Mouse (Mus musculus): Measurements from ENCODE around the gene Pde1c. TPM values are rescaled to one million over a fixed set of nuclear protein-coding genes. Genes with fewer than 3 reads are reported as not detected.
A peak's percentile ranks its signal among the peaks of the same experiment; 100 is the strongest.
"Not testable (repeated sequence)": the region's sequence is repeated elsewhere in the genome, so short reads cannot be mapped to it uniquely, and the experiment has no call there.

Pde1c gene
- under 1 TPM; 0.13 to 0.23 TPM for total RNA-seq (2021)
- long read RNA-seq, experiment 1: 0 reads
- long read RNA-seq, experiment 2: 0 reads

GRCm38 (mm10) chr6:56568470-56569372 lies at the start of gene Pde1c:
Pde1c (minus strand) TSS chr6:56569103.
- DNase-seq: peak; percentile 40 to 41

GRCm38 (mm10) chr6:56616982-56617613 lies 48.2 kb upstream of the Pde1c start:
- peak in 1 of 2 experiments; percentile 4 for DNase-seq

- no peak for DNase-seq
These were observed 47.5 kb upstream of the Pde1c start for GRCm38 (mm10) chr6:56616228-56616981.

GRCm38 (mm10) chr6:56609529-56609928 lies 40.6 kb upstream of the Pde1c start:
- not testable (repeated sequence) for DNase-seq

- peak; percentile 52 to 59 for DNase-seq
These were observed 39.4 kb upstream of the Pde1c start for GRCm38 (mm10) chr6:56608277-56608676.

GRCm38 (mm10) chr6:56579568-56579967 lies 10.7 kb upstream of the Pde1c start:
- DNase-seq: no peak

- DNase-seq: no peak
These were observed 8.0 kb downstream of the Pde1c start for GRCm38 (mm10) chr6:56560891-56561290.

GRCm38 (mm10) chr6:56560474-56560888 lies 8.4 kb downstream of the Pde1c start:
- no peak for DNase-seq

GRCm38 (mm10) chr6:56558711-56559110 lies 10.2 kb downstream of the Pde1c start:
- no peak for DNase-seq

GRCm38 (mm10) chr6:56555848-56556247 lies 13.1 kb downstream of the Pde1c start:
- no peak for DNase-seq

GRCm38 (mm10) chr6:56555382-56555781 lies 13.5 kb downstream of the Pde1c start:
- no peak for DNase-seq

GRCm38 (mm10) chr6:56551022-56551421 lies 17.9 kb downstream of the Pde1c start:
- DNase-seq: no peak

GRCm38 (mm10) chr6:56540247-56540646 lies 28.7 kb downstream of the Pde1c start:
- no peak for DNase-seq

- DNase-seq: no peak
These were observed 34.2 kb downstream of the Pde1c start for GRCm38 (mm10) chr6:56534653-56535052.

- no peak for DNase-seq
These were observed 36.6 kb downstream of the Pde1c start for GRCm38 (mm10) chr6:56532257-56532656.

GRCm38 (mm10) chr6:56523938-56524866 lies 44.7 kb downstream of the Pde1c start:
- DNase-seq: no peak

- no peak for DNase-seq
These were observed 79.7 kb downstream of the Pde1c start for GRCm38 (mm10) chr6:56489161-56489560.

GRCm38 (mm10) chr6:56485078-56485477 lies 83.8 kb downstream of the Pde1c start:
- DNase-seq: no peak

- peak; percentile 32 to 61 for DNase-seq
These were observed 87.9 kb downstream of the Pde1c start for GRCm38 (mm10) chr6:56480914-56481482.

- DNase-seq: peak in 1 of 2 experiments; percentile 2
These were observed 92.3 kb downstream of the Pde1c start for GRCm38 (mm10) chr6:56476581-56476980.

- no peak for DNase-seq
These were observed 110.8 kb downstream of the Pde1c start for GRCm38 (mm10) chr6:56458098-56458497.

Data from adrenal gland, postnatal 36 days (tissue).